Mouse (Mus musculus): ENCODE data around the gene Tprg. TPM values are rescaled to one million over a fixed set of nuclear protein-coding genes. Genes with fewer than 3 reads are reported as not detected.

Gene Tprg
- polyA plus RNA-seq, 1 experiment from 2014 or later = 0.22 TPM

GRCm38 (mm10) chr16:25262306-25262705 is 24.3 kb upstream of the Tprg start:
- Histone ChIP-seq H3K4me1 (replicated peaks; ENCODE audit: control insufficient read depth, insufficient read depth, low read length) (no peaks in the 10 kb centered on the region), H3K4me2 (ENCODE audit: low read length) (no peak overlapping the region), H3K4me3 (ENCODE audit: low read depth, low read length) (no peak overlapping the region), H3K9me3 (ENCODE audit: control insufficient read depth, low read length) (no peaks in the 10 kb centered on the region), H3K27ac (ENCODE audit: low read depth) (no peak overlapping the region), H3K27me3 (replicated peaks; ENCODE audit: control insufficient read depth, insufficient read depth, low read length) (no peaks in the 10 kb centered on the region), H3K9ac (ENCODE audit: low read length) (no peak overlapping the region), H3K36me3 (ENCODE audit: control insufficient read depth, insufficient read depth, low read length) (no peaks in the 10 kb centered on the region)
- no peak for ATAC-seq (replicated peaks; ENCODE audit: low FRiP score, low TSS enrichment, low read depth)
- 88% methylated on average over 5 of the region's 5 CpGs for WGBS
- DNase-seq (ENCODE audit: low spot score) = no peak

- DNase-seq (ENCODE audit: low spot score) = no peak
- H3K4me3 ChIP-seq (ENCODE audit: low read depth, low read length) = no peak overlapping the region
- H3K4me2 ChIP-seq (ENCODE audit: low read length) = no peak overlapping the region
- H3K27ac ChIP-seq (ENCODE audit: low read depth) = no peak overlapping the region
- no peaks in the 10 kb centered on the region for H3K27me3 ChIP-seq (replicated peaks; ENCODE audit: control insufficient read depth, insufficient read depth, low read length)
- no peaks in the 10 kb centered on the region for H3K36me3 ChIP-seq (ENCODE audit: control insufficient read depth, insufficient read depth, low read length)
- no peaks in the 10 kb centered on the region for H3K9me3 ChIP-seq (ENCODE audit: control insufficient read depth, low read length)
- no peak overlapping the region for H3K9ac ChIP-seq (ENCODE audit: low read length)
- H3K4me1 ChIP-seq (replicated peaks; ENCODE audit: control insufficient read depth, insufficient read depth, low read length) = no peaks in the 10 kb centered on the region
- WGBS = 49% methylated on average over 4 of the region's 4 CpGs
- peak; percentile 36 for ATAC-seq (replicated peaks; ENCODE audit: low FRiP score, low TSS enrichment, low read depth)
Observed at GRCm38 (mm10) chr16:25262965-25263364, 23.7 kb upstream of the Tprg start.

- ATAC-seq (replicated peaks; ENCODE audit: low FRiP score, low TSS enrichment, low read depth) (0 out of 2 replicates have a peak, but pooled peaks have one; percentile 50), DNase-seq (ENCODE audit: low spot score) (peak; percentile 97)
- no peaks in the 10 kb centered on the region for H3K4me1 ChIP-seq (replicated peaks; ENCODE audit: control insufficient read depth, insufficient read depth, low read length)
- no peaks in the 10 kb centered on the region for H3K36me3 ChIP-seq (ENCODE audit: control insufficient read depth, insufficient read depth, low read length)
- H3K27ac ChIP-seq (ENCODE audit: low read depth) = no peak overlapping the region
- no peaks in the 10 kb centered on the region for H3K27me3 ChIP-seq (replicated peaks; ENCODE audit: control insufficient read depth, insufficient read depth, low read length)
- H3K4me3 ChIP-seq (ENCODE audit: low read depth, low read length) = no peak overlapping the region
- 41% methylated on average over 9 of the region's 9 CpGs for WGBS
- H3K4me2 ChIP-seq (ENCODE audit: low read length) = no peak overlapping the region
- no peak overlapping the region for H3K9ac ChIP-seq (ENCODE audit: low read length)
- no peaks in the 10 kb centered on the region for H3K9me3 ChIP-seq (ENCODE audit: control insufficient read depth, low read length)
Observed at GRCm38 (mm10) chr16:25263520-25264149, 23.0 kb upstream of the Tprg start.

- no peak for ATAC-seq (replicated peaks; ENCODE audit: low FRiP score, low TSS enrichment, low read depth)
- no peak overlapping the region for H3K4me3 ChIP-seq (ENCODE audit: low read depth, low read length)
- H3K4me2 ChIP-seq (ENCODE audit: low read length) = no peak overlapping the region
- no peaks in the 10 kb centered on the region for H3K4me1 ChIP-seq (replicated peaks; ENCODE audit: control insufficient read depth, insufficient read depth, low read length)
- no peaks in the 10 kb centered on the region for H3K9me3 ChIP-seq (ENCODE audit: control insufficient read depth, low read length)
- no peaks in the 10 kb centered on the region for H3K36me3 ChIP-seq (ENCODE audit: control insufficient read depth, insufficient read depth, low read length)
- WGBS = 68% methylated on average over 11 of the region's 11 CpGs
- H3K27ac ChIP-seq (ENCODE audit: low read depth) = no peak overlapping the region
- H3K9ac ChIP-seq (ENCODE audit: low read length) = no peak overlapping the region
- no peak for DNase-seq (ENCODE audit: low spot score)
- no peaks in the 10 kb centered on the region for H3K27me3 ChIP-seq (replicated peaks; ENCODE audit: control insufficient read depth, insufficient read depth, low read length)
Observed at GRCm38 (mm10) chr16:25265177-25265576, 21.4 kb upstream of the Tprg start.

GRCm38 (mm10) chr16:25268276-25268675 is 18.3 kb upstream of the Tprg start:
- 37% methylated on average over 4 of the region's 4 CpGs for whole genome bisulfite sequencing
- no peaks in the 10 kb centered on the region for H3K9me3 ChIP-seq (ENCODE audit: control insufficient read depth, low read length)
- DNase-seq (ENCODE audit: low spot score) = no peak
- no peak overlapping the region for H3K27ac ChIP-seq (ENCODE audit: low read depth)
- H3K36me3 ChIP-seq (ENCODE audit: control insufficient read depth, insufficient read depth, low read length) = no peaks in the 10 kb centered on the region
- H3K4me2 ChIP-seq (ENCODE audit: low read length) = no peak overlapping the region
- H3K4me3 ChIP-seq (ENCODE audit: low read depth, low read length) = no peak overlapping the region
- H3K27me3 ChIP-seq (replicated peaks; ENCODE audit: control insufficient read depth, insufficient read depth, low read length) = no peaks in the 10 kb centered on the region
- no peak for ATAC-seq (replicated peaks; ENCODE audit: low FRiP score, low TSS enrichment, low read depth)
- H3K4me1 ChIP-seq (replicated peaks; ENCODE audit: control insufficient read depth, insufficient read depth, low read length) = no peaks in the 10 kb centered on the region
- no peak overlapping the region for H3K9ac ChIP-seq (ENCODE audit: low read length)

GRCm38 (mm10) chr16:25282563-25282962 is 4.1 kb upstream of the Tprg start:
- H3K9ac ChIP-seq (ENCODE audit: low read length) = no peak overlapping the region
- H3K4me3 ChIP-seq (ENCODE audit: low read depth, low read length) = no peak overlapping the region
- ATAC-seq (replicated peaks; ENCODE audit: low FRiP score, low TSS enrichment, low read depth) = 0 out of 2 replicates have a peak, but pooled peaks have one; percentile 27
- 79% methylated on average over 4 of the region's 4 CpGs for WGBS
- no peak overlapping the region for H3K27ac ChIP-seq (ENCODE audit: low read depth)
- H3K4me2 ChIP-seq (ENCODE audit: low read length) = no peak overlapping the region
- no peaks in the 10 kb centered on the region for H3K27me3 ChIP-seq (replicated peaks; ENCODE audit: control insufficient read depth, insufficient read depth, low read length)
- H3K4me1 ChIP-seq (replicated peaks; ENCODE audit: control insufficient read depth, insufficient read depth, low read length) = no peaks in the 10 kb centered on the region
- no peaks in the 10 kb centered on the region for H3K36me3 ChIP-seq (ENCODE audit: control insufficient read depth, insufficient read depth, low read length)
- DNase-seq (ENCODE audit: low spot score) = no peak
- H3K9me3 ChIP-seq (ENCODE audit: control insufficient read depth, low read length) = no peaks in the 10 kb centered on the region

- no peaks in the 10 kb centered on the region for H3K27me3 ChIP-seq (replicated peaks; ENCODE audit: control insufficient read depth, insufficient read depth, low read length)
- no peaks in the 10 kb centered on the region for H3K4me1 ChIP-seq (replicated peaks; ENCODE audit: control insufficient read depth, insufficient read depth, low read length)
- H3K27ac ChIP-seq (ENCODE audit: low read depth) = no peak overlapping the region
- no peaks in the 10 kb centered on the region for H3K9me3 ChIP-seq (ENCODE audit: control insufficient read depth, low read length)
- DNase-seq (ENCODE audit: low spot score) (no peak), ATAC-seq (replicated peaks; ENCODE audit: low FRiP score, low TSS enrichment, low read depth) (no peak)
- no peak overlapping the region for H3K4me3 ChIP-seq (ENCODE audit: low read depth, low read length)
- WGBS = 83% methylated on average over 2 of the region's 2 CpGs
- H3K4me2 ChIP-seq (ENCODE audit: low read length) = no peak overlapping the region
- no peak overlapping the region for H3K9ac ChIP-seq (ENCODE audit: low read length)
- H3K36me3 ChIP-seq (ENCODE audit: control insufficient read depth, insufficient read depth, low read length) = no peaks in the 10 kb centered on the region
Observed at GRCm38 (mm10) chr16:25293753-25294152, 7.1 kb downstream of the Tprg start.

- no peaks in the 10 kb centered on the region for H3K36me3 ChIP-seq (ENCODE audit: control insufficient read depth, insufficient read depth, low read length)
- H3K4me3 ChIP-seq (ENCODE audit: low read depth, low read length) = no peak overlapping the region
- H3K27me3 ChIP-seq (replicated peaks; ENCODE audit: control insufficient read depth, insufficient read depth, low read length) = no peaks in the 10 kb centered on the region
- no peaks in the 10 kb centered on the region for H3K9me3 ChIP-seq (ENCODE audit: control insufficient read depth, low read length)
- no peaks in the 10 kb centered on the region for H3K4me1 ChIP-seq (replicated peaks; ENCODE audit: control insufficient read depth, insufficient read depth, low read length)
- no peak overlapping the region for H3K4me2 ChIP-seq (ENCODE audit: low read length)
- H3K9ac ChIP-seq (ENCODE audit: low read length) = no peak overlapping the region
- H3K27ac ChIP-seq (ENCODE audit: low read depth) = no peak overlapping the region
- ATAC-seq (replicated peaks; ENCODE audit: low FRiP score, low TSS enrichment, low read depth) (peak; percentile 87; the same call in 1 of the 2 replicates), DNase-seq (ENCODE audit: low spot score) (no peak)
- 78% methylated on average over 11 of the region's 11 CpGs for WGBS
Observed at GRCm38 (mm10) chr16:25295546-25295945, 8.9 kb downstream of the Tprg start.

- 83% methylated on average over 5 of the region's 5 CpGs for WGBS
Observed at GRCm38 (mm10) chr16:25296746-25297145, 10.1 kb downstream of the Tprg start.

More at GRCm38 (mm10) chr16:25296746-25297145, 10.1 kb downstream of the Tprg start:
- Histone ChIP-seq H3K36me3 (ENCODE audit: control insufficient read depth, insufficient read depth, low read length) (no peaks in the 10 kb centered on the region), H3K4me1 (replicated peaks; ENCODE audit: control insufficient read depth, insufficient read depth, low read length) (no peaks in the 10 kb centered on the region), H3K9me3 (ENCODE audit: control insufficient read depth, low read length) (no peaks in the 10 kb centered on the region), H3K4me3 (ENCODE audit: low read depth, low read length) (no peak overlapping the region), H3K4me2 (ENCODE audit: low read length) (no peak overlapping the region), H3K27me3 (replicated peaks; ENCODE audit: control insufficient read depth, insufficient read depth, low read length) (no peaks in the 10 kb centered on the region), H3K27ac (ENCODE audit: low read depth) (no peak overlapping the region), H3K9ac (ENCODE audit: low read length) (no peak overlapping the region)
- ATAC-seq (replicated peaks; ENCODE audit: low FRiP score, low TSS enrichment, low read depth) (no peak), DNase-seq (ENCODE audit: low spot score) (no peak)

All from intestine, embryonic 14.5 days (tissue).